Comparison of ENCODE assay signal across 9 mouse cellular contexts in genomic region chr2:104134150-104135056, GRCm38 (mm10). TPM values are rescaled to one million over a fixed set of nuclear protein-coding genes. Genes with fewer than 3 reads are reported as not detected.
A peak's percentile ranks its signal among the peaks of the same experiment; 100 is the strongest.
DNase-seq lines count a peak whose midpoint lies in the region; ATAC-seq and TF ChIP-seq lines count a peak whose summit lies in the region.
"Had no signal": no experiment of that assay in that cellular context is flagged by ENCODE, and none has a peak within 500 bp of the region (broad histone marks: within the 10 kb centered on the region; RNA-seq: fewer than 3 reads in every experiment).

No protein-coding gene starts in this region.

- H3K9ac ChIP-seq in hindbrain, embryonic 13.5 days: no peak overlapping the region
- H3K9ac ChIP-seq: heart, embryonic 15.5 days had no signal

- no peaks in the 10 kb centered on the region for H3K36me3 ChIP-seq in G1E (replicated peaks)
- no peaks in the 10 kb centered on the region for H3K36me3 ChIP-seq in hindbrain, embryonic 13.5 days
- H3K36me3 ChIP-seq: heart, embryonic 15.5 days had no signal

- peaks cover 49% of the 10 kb centered on the region for H3K4me1 ChIP-seq in G1E (ENCODE audit: insufficient read depth, low read depth, low read length)
- H3K4me1 ChIP-seq in hindbrain, embryonic 13.5 days (replicated peaks): no peaks in the 10 kb centered on the region

- H3K4me2 ChIP-seq in hindbrain, embryonic 13.5 days: no peak overlapping the region
- H3K4me2 ChIP-seq: heart, embryonic 15.5 days had no signal

- H3K27ac ChIP-seq in hindbrain, embryonic 13.5 days: no peak overlapping the region
- H3K27ac ChIP-seq: heart, embryonic 15.5 days had no signal

- H3K4me3 ChIP-seq in G1E (ENCODE audit: low read depth, low read length): no peak overlapping the region
- H3K4me3 ChIP-seq in hindbrain, embryonic 13.5 days: no peak overlapping the region
- H3K4me3 ChIP-seq: heart, embryonic 15.5 days had no signal

- peak; percentile 49; the same call in 1 of the 2 replicates for ATAC-seq in G1E (ENCODE audit: extremely low read depth, insufficient number of reproducible peaks, low FRiP score, poor library complexity, severe bottlenecking)
- peak; percentile 33; the same call in 1 of the 2 replicates for ATAC-seq in erythroid progenitor cell, adult 5-6 weeks (replicated peaks; ENCODE audit: low FRiP score, poor library complexity, severe bottlenecking)
- ATAC-seq in hindbrain, embryonic 13.5 days (ENCODE audit: low FRiP score): peak; percentile 71

- 50% methylated on average over 8 of the region's 8 CpGs for WGBS in hindbrain, embryonic 13.5 days

- peak; percentile 61 for TF ChIP-seq CTCF in G1E (IDR thresholded peaks at IDR 0.05; ENCODE audit: low read depth, low read length)
- TF ChIP-seq CTCF in brain, embryonic 14.5 days (IDR thresholded peaks at IDR 0.05; ENCODE audit: borderline replicate concordance, extremely low read depth, insufficient read depth, insufficient read length): peak; percentile 88

- peaks cover 39% of the 10 kb centered on the region for H3K27me3 ChIP-seq in G1E (ENCODE audit: insufficient read depth, low read length)
- no peaks in the 10 kb centered on the region for H3K27me3 ChIP-seq in hindbrain, embryonic 13.5 days
- H3K27me3 ChIP-seq: heart, embryonic 15.5 days had no signal

- TF ChIP-seq POLR2A in brain, embryonic 14.5 days (IDR thresholded peaks at IDR 0.05; ENCODE audit: borderline replicate concordance, extremely low read depth, insufficient read depth, insufficient read length, poor library complexity, severe bottlenecking): no peak

- H3K9me3 ChIP-seq in G1E (replicated peaks): peaks cover 4% of the 10 kb centered on the region; the same call in 1 of the 2 replicates
- no peaks in the 10 kb centered on the region for H3K9me3 ChIP-seq in hindbrain, embryonic 13.5 days
- H3K9me3 ChIP-seq: heart, embryonic 15.5 days had no signal

- DNase-seq in G1E (ENCODE audit: low spot score): peak; percentile 56
- DNase-seq in brain, embryonic 14.5 days (ENCODE audit: low read depth): peak; percentile 93
- peak; percentile 84 for DNase-seq in layer of hippocampus, adult 9-10 months (ENCODE audit: low spot score)
- DNase-seq in lung, postnatal 14 days: peak; percentile 73
- peak; percentile 74 for DNase-seq in right cerebral cortex, adult 18-20 months
- DNase-seq in yolk sac, embryonic 10.5 days (ENCODE audit: low spot score): peak; percentile 71

RNA-seq across cellular contexts. Expression of gene A930018P22Rik, which starts 11.8 kb away (rescaled TPM):
- total RNA-seq in G1E (2014; fragmentation: Nextera tagmentation) (not detected in 2 replicates), G1E (2017) (not detected in 2 replicates)
- polyA plus RNA-seq in G1E (2012): not detected in 2 replicates
- not detected in 2 replicates for polyA plus RNA-seq in brain, embryonic 14.5 days (2012; rRNA removed)
- total RNA-seq in erythroid progenitor cell, adult 5-6 weeks (2015; ENCODE audit: low replicate concordance): 1.7 TPM in 1 of 2 replicates, not detected in the other
- total RNA-seq in erythroid progenitor cell, adult 5-6 weeks (2017; ENCODE audit: low replicate concordance): not detected in 2 replicates
- not detected in 2 replicates for polyA plus RNA-seq in hindbrain, embryonic 13.5 days (2015; fragmentation: Nextera tagmentation; extraction: Ambion mirVana)

RNA-seq across cellular contexts. Expression of gene Cd59a, which starts 38.8 kb away (rescaled TPM):
- total RNA-seq in G1E (2014; fragmentation: Nextera tagmentation) (4.4 and 4.9 TPM in 2 replicates), G1E (2017) (0.58 and 1.7 TPM in 2 replicates)
- 0.07 and 0.10 TPM in 2 replicates for polyA plus RNA-seq in G1E (2012)
- 7.3 and 10.4 TPM in 2 replicates for polyA plus RNA-seq in brain, embryonic 14.5 days (2012; rRNA removed)
- 47.9 and 52.0 TPM in 2 replicates for total RNA-seq in erythroid progenitor cell, adult 5-6 weeks (2015; ENCODE audit: low replicate concordance)
- total RNA-seq in erythroid progenitor cell, adult 5-6 weeks (2017; ENCODE audit: low replicate concordance): 38.4 and 43.1 TPM in 2 replicates
- polyA plus RNA-seq in hindbrain, embryonic 13.5 days (2015; fragmentation: Nextera tagmentation; extraction: Ambion mirVana): 17.9 and 18.7 TPM in 2 replicates
